Mouse (Mus musculus) cerebellum, postnatal 14 days (tissue): Measurements from ENCODE around the gene E330009J07Rik.

Experiments used
- DNase-seq, 2 experiments: peaks; one replicate each; pipeline ENCODE4 v3.0.0; 2021; ENCODE audit warnings: mixed read lengths in 2 of 2

E330009J07Rik gene

DNA sequence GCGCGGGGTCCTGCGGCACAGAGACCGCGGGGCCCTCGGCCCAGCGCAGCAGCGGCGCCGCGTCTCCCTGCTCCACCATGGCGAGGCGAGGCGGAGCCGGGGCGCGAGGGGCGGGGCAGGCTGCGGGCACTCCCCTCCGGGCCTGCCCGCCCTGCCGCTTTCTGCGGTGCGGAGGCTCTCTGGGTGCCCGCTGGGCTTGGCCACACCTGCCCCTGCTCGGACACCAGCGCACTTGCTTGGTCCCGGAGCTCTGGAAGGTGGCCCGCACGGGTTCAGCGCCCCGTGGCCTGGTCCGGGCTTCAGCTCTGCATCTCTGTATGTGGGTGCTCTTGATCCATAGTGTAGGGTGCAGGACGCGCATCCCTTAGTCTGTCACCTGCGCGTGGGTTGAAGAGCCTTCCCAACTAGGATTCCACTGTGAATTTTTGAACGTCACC lies at the start of gene E330009J07Rik:
TSS of gene E330009J07Rik (minus strand) at position 89 of the 437 bp plus-strand sequence.
- DNase-seq: peak; percentile 87 to 94

DNA sequence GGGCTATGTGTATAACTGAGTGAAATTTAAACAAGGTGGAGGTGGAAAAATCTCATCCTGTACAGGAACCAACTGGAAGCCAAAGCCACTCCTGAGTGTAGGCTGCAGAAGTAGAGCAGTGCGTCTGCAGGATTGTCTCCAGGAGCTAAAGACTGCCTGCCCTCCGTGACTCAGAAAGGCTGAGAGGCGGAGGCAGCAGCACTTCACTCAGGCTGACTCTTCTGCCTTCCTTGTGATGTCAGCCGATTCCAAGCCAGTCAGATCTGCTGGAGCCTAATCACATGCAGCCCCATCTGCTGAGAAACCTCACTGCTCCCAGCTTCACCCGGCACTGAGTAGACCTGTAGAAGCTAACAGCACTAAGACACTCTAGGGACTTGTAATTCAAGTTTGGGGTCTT lies 46.4 kb upstream of the E330009J07Rik start:
- no peak for DNase-seq

DNA sequence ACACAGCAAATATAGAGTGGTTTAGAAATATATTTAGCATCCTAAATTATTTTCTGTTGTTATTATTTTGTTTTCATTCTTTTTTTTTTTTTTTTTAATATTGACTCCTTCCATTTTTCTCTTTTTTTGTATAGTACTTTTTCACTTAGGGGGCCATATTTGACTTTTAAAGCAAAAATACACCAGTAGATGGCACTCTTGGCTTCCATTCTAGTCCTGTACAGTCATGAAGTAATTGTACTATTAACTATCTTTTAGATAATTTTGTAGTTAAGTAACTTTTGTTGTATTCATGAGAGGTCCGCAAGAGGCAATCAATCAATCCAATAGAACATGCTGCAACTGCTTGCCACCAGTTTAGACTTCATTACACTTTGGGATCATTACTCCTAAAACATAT lies 43.8 kb upstream of the E330009J07Rik start:
- DNase-seq: peak in 1 of 2 experiments; percentile 22

DNA sequence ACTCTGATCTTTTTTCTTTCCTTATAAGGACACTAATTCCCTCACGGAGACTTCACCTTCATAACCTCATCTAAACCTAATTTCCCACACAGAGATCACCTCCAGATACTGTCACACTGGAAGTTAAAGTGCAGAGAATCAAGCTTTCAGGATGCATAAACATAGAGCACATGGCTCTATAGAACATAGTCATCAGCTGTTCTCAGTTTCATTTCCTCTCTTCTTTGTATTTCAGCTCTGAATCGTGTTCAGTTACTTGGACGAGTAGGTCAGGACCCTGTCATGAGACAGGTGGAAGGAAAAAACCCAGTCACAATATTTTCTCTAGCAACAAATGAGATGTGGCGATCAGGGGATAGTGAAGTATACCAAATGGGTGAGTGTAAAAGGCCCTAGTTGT lies 40.2 kb upstream of the E330009J07Rik start:
- no peak for DNase-seq

- DNase-seq: no peak
Measured at GRCm38 (mm10) chr6:40471720-40472010, 35.7 kb upstream of the E330009J07Rik start.

DNA sequence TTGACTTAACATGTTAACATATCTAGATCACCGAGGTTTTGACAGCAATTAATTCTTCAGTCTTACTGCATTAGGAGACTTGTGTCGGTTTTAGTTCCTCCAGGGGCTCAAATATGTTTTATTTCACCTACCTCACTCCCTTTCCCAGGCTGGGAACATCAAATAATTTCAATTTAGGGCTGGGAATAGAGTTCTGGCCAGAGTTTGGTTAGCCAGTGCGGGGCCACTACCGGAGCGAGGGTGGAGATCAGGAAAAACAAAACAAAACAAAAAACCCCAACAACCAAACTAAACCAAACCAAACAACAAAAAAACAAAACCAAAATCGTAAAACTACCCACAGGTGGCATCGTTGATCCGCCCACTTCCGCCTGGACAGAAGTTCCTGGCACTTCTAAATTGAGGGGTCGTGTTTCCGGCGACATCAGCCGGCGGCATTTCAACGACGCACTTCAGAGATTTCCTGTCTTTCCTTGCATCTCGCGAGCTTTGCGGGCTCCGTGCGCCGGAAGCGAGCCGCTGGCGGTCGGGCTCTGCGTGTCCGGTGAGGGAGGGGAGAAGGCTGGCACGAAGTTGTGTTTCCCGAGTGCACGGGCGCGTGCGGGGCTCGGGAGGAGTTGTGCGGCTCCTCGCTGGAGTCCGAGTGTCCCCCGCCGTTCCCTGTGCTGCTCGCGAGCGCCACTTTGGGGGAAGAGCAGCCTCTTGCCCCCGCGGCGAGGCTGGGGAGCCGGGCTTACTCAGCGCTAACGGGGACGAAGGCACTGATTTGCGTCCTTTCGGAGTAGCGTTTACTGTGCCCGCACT lies 35.2 kb upstream of the E330009J07Rik start, which contains the start of gene Ssbp1:
TSS of gene Ssbp1 (plus strand) at position 437 of the 804 bp plus-strand sequence.
- peak; percentile 92 to 94 for DNase-seq

- DNase-seq: no peak
Measured at GRCm38 (mm10) chr6:40465710-40466109, 29.8 kb upstream of the E330009J07Rik start.

GRCm38 (mm10) chr6:40454436-40455041 lies 18.6 kb upstream of the E330009J07Rik start:
- peak; percentile 36 to 41 for DNase-seq

GRCm38 (mm10) chr6:40448626-40449025 lies 12.7 kb upstream of the E330009J07Rik start:
- DNase-seq: no peak

DNA sequence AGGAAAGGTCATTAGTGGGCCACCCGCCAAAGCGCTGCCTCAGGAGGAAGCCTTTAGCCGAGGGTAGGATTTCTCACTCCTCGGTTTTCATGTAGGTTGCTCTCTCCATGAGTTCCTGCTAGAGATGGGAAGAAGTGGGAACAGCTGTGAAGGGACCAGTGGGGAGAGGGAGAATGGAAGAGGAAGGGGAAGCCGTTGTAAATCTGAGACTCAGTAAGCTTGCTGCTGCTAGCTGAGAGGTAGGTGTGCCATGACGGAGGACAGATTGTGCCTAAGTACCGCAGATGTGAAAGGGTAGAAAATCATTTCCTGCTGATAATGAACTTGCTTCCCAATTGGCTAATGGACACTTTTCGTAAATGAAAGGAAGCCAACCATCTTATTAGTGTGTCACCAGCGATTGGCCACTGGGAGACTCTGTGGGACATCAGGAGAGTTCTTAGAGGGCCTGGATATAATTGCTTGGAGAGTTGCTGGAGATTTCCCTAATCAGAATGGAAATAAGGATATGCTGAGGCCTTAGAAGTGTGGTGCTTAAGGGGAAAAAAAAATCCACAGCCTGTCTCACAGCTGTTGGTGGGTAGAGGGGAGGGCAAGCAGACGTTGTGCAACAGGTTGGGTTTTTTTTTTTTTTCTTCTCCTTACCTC lies 7.5 kb upstream of the E330009J07Rik start:
- no peak for DNase-seq

- DNase-seq: peak in 1 of 2 experiments; percentile 54
Measured at GRCm38 (mm10) chr6:40441755-40442154, 5.8 kb upstream of the E330009J07Rik start.

DNA sequence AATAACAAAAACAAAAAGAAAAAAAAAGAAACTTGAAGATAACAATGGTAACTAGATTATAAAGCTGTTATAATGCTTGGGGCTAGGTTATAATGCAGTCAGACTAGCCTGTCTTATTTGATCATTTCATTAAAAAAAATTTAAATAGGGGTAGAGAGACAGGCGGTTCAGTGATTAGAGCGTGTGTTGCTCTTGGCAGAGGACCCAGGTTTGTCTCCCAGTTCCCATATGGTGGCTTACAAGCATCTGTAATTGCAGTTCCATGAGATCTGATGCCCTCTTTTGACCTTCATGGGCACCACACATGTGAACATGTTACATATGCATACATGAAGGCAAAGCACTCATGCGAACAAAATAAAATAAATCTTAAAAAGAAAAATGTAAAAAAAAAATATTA lies 5.3 kb upstream of the E330009J07Rik start:
- DNase-seq: no peak

GRCm38 (mm10) chr6:40439731-40440130 lies 3.8 kb upstream of the E330009J07Rik start:
- DNase-seq: no peak

DNA sequence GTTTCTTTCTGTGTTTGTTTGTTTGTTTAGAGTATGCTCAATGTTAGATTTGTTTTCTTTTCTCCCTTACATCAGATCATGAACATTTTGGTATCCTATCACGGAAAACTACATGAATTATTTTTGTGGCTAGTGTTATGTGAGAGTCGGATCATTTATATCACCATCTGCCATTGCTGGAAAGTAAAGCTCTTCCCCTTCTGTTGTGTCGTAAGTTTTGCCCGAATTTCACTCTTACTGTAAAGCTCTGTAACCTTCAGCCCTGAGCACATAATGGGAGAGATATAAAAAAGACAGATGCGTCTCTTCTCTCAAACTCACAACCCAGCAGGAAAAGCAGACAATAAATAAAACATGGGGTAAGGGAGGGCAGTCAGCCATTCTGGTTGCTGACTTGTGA lies 3.0 kb upstream of the E330009J07Rik start, which contains the start of gene Wee2:
TSS of gene Wee2 (plus strand) at position 153 of the 400 bp plus-strand sequence.
- DNase-seq: no peak

DNA sequence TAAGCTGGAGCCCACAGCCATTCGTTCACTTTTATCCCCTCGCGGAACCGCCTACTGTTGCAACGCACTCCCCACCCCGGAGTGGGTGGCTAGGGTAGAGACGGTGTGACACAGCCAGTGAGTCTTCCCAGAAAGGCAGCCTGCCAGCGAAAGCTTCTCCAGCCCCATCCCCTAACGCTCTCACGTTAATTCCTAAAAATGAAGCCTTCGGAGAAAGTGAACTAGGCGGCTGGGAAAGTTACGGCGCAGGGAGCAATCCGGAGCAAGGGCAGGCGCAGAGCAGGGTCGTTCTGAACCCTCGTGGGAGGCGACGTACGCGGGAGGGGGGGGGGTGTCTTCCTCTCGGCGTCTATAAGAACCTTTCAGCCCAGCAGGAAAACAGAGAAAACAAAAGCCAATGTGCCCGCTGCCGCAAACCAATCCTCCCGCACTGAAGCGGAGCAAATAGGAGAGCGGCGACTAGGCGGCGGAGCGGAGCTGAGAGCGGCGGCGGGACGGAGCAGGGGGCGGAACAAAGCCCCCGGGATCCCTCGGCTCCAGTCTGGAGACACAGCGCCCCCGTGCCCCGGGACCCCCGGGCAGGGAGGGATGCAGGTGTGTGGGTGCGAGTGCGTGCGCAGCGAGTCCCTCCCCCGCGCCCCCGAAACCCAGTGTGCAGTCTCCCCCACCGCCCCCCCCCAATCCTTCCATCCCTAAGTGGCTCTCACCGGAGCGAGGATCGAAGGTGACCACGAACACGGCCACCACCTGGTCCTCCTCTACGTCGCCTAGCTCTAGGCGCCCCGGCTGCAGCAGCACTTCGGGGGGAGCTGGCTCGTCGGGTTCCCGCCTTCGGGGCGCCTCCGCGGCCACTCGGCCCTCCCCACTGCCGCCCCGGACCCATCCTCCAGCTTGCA lies 536 bp downstream of the E330009J07Rik start:
- peak; percentile 84 for DNase-seq

DNA sequence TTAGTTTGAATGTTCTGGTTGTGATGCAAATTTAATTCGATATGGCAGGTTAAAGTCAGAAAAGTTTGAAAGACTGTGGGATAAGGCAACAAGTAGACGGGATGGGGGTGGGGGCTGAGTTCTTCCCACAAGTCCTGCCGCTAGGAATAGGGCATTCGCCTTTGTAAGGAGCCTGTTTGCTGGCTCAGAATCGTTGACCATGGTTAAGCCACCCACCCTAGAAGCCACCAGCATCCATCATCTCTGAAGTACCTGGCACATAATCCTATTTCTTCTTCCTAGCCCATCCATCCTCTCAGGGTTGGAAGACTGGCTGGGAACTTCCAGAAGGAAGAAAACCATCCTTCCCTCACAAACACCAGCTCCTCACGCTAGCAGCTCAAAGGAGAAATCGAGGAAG lies 1.2 kb downstream of the E330009J07Rik start:
- DNase-seq: peak; percentile 36 to 48

DNA sequence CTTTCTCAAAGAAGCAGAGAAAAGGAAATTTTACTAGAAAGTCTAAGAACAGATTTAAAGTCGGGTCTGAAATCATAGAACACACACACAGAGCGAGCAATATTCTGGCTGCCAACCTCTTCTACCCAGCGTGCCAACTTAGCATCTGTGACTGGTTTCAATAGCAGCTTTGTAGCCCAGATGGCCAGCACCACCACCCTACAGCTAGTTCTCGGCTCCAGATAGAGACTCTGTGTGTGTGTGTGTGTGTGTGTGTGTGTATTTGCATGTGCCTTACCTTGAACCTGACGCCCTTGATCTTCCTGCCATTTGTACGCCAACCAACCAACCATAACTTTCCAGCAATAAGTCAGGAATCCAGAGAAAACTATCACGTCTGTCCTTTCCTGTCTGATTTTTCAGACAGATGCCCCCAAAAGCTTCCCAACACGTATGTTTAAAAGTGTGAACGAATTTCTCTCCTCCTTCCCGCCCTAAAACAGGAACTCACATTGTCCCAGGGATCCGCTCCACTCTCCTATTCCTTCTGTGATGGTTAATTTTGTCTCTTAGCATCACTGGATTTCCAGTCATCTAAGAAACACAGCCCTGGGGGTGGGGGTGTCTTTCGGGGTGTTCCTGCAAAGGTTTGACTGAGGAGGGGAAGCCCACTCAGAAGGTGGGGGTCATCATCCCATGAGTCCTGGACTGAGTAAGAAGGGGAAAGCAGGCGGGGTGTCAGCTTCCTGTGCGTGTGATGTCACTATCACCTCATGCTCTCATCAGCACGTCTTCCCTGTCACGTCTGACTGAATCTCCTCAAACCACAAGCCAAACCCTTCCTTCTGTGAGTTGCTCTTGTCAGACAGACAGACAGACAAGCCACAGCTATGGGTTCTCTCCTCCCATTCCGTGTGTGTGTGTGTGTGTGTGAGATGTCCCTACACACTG lies 3.3 kb downstream of the E330009J07Rik start:
- DNase-seq: peak; percentile 88

- DNase-seq: no peak
Measured at GRCm38 (mm10) chr6:40431812-40432211, 4.1 kb downstream of the E330009J07Rik start.

GRCm38 (mm10) chr6:40431356-40431755 lies 4.6 kb downstream of the E330009J07Rik start:
- DNase-seq: peak; percentile 94 to 95

- peak; percentile 49 to 68 for DNase-seq
Measured at GRCm38 (mm10) chr6:40430878-40431277, 5.1 kb downstream of the E330009J07Rik start.

GRCm38 (mm10) chr6:40430251-40430650 lies 5.7 kb downstream of the E330009J07Rik start:
- peak in 1 of 2 experiments; percentile 24 for DNase-seq
